Comparison of ENCODE assay signal across 26 mouse cellular contexts in the genomic region with DNA sequence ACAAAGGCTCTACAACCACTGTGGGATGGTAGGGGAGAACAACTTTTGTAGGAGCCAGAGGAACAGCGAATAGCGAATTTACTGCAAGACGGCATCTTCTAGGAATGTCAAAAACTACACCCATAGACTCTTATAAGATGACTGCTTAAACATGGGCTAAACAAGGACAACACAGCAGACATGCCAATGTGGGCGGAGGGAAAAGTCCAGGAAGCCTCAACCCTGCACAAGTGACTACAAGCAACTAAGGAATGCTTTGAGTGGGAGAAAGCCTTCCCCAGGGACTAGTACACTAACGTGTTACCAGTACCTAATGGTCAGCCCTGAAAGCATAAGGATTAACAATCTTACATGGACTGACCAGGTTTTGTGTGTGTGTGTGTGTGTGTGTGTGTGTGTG. TPM values are rescaled to one million over a fixed set of nuclear protein-coding genes. Genes with fewer than 3 reads are reported as not detected.
A peak's percentile ranks its signal among the peaks of the same experiment; 100 is the strongest.
DNase-seq lines count a peak whose midpoint lies in the region; ATAC-seq and TF ChIP-seq lines count a peak whose summit lies in the region.
"Had no signal": no experiment of that assay in that cellular context is flagged by ENCODE, and none has a peak within 500 bp of the region (broad histone marks: within the 10 kb centered on the region; RNA-seq: fewer than 3 reads in every experiment).

No protein-coding gene starts in this region.

- H3K36me3 ChIP-seq in heart, postnatal 0 days (replicated peaks; ENCODE audit: control insufficient read depth, insufficient read depth, low read length): no peaks in the 10 kb centered on the region
- H3K36me3 ChIP-seq in heart, embryonic 10.5 days: no peaks in the 10 kb centered on the region
- H3K36me3 ChIP-seq: embryonic facial prominence, embryonic 12.5 days; embryonic facial prominence, embryonic 15.5 days; forebrain, embryonic 12.5 days; forebrain, embryonic 15.5 days; heart, embryonic 13.5 days; hindbrain, embryonic 12.5 days; hindbrain, embryonic 15.5 days had no signal

- no peaks in the 10 kb centered on the region for H3K27me3 ChIP-seq in heart, postnatal 0 days (ENCODE audit: control insufficient read depth, insufficient read depth, low read length)
- no peaks in the 10 kb centered on the region for H3K27me3 ChIP-seq in heart, embryonic 10.5 days (ENCODE audit: insufficient read depth, poor library complexity, severe bottlenecking)
- H3K27me3 ChIP-seq: embryonic facial prominence, embryonic 12.5 days; embryonic facial prominence, embryonic 15.5 days; forebrain, embryonic 12.5 days; forebrain, embryonic 15.5 days; heart, embryonic 13.5 days; hindbrain, embryonic 12.5 days; hindbrain, embryonic 15.5 days had no signal

- TF ChIP-seq CTCF in heart, postnatal 0 days (IDR thresholded peaks at IDR 0.05; ENCODE audit: low read depth): no peak
- TF ChIP-seq CTCF in embryonic fibroblast, embryonic 13.5 days (IDR thresholded peaks at IDR 0.05; ENCODE audit: borderline replicate concordance, insufficient read depth, low read length): no peak

- no peak overlapping the region for H3K4me3 ChIP-seq in heart, postnatal 0 days (ENCODE audit: low read depth, low read length)
- no peak overlapping the region for H3K4me3 ChIP-seq in heart, embryonic 10.5 days
- no peak overlapping the region for H3K4me3 ChIP-seq in embryonic fibroblast, embryonic 13.5 days (ENCODE audit: insufficient read depth, low read length)
- H3K4me3 ChIP-seq: embryonic facial prominence, embryonic 12.5 days; embryonic facial prominence, embryonic 15.5 days; erythroblast, embryonic 14.5 days; forebrain, embryonic 12.5 days; forebrain, embryonic 15.5 days; heart, embryonic 13.5 days; hindbrain, embryonic 12.5 days; hindbrain, embryonic 15.5 days had no signal

- TF ChIP-seq EP300 in heart, postnatal 0 days (IDR thresholded peaks at IDR 0.05; ENCODE audit: low read depth): no peak

- H3K9ac ChIP-seq in heart, postnatal 0 days (replicated peaks; ENCODE audit: low read depth, low read length): no peak overlapping the region
- H3K9ac ChIP-seq: embryonic facial prominence, embryonic 12.5 days; embryonic facial prominence, embryonic 15.5 days; forebrain, embryonic 12.5 days; forebrain, embryonic 15.5 days; heart, embryonic 13.5 days; hindbrain, embryonic 12.5 days; hindbrain, embryonic 15.5 days had no signal

- H3K27ac ChIP-seq in heart, postnatal 0 days (ENCODE audit: low read depth): no peak overlapping the region
- H3K27ac ChIP-seq in heart, embryonic 10.5 days: no peak overlapping the region
- peak overlapping the region; percentile 62 for H3K27ac ChIP-seq in embryonic fibroblast, embryonic 13.5 days (ENCODE audit: insufficient read depth, low read length)
- H3K27ac ChIP-seq: embryonic facial prominence, embryonic 12.5 days; embryonic facial prominence, embryonic 15.5 days; forebrain, embryonic 12.5 days; forebrain, embryonic 15.5 days; heart, embryonic 13.5 days; hindbrain, embryonic 12.5 days; hindbrain, embryonic 15.5 days had no signal

- peak; percentile 51; the same call in 1 of the 2 replicates for ATAC-seq in heart, postnatal 0 days (ENCODE audit: insufficient read depth, low read depth)
- no peak for ATAC-seq in activated CD4-positive, CD25-positive, alpha-beta regulatory T cell, adult 4 months
- ATAC-seq: CD4-positive, CD25-positive, alpha-beta regulatory T cell, adult 4 months; forebrain, embryonic 15.5 days; intestine, postnatal 0 days had no signal

- H3K9me3 ChIP-seq in heart, postnatal 0 days (replicated peaks; ENCODE audit: control insufficient read depth, low read length): no peaks in the 10 kb centered on the region
- H3K9me3 ChIP-seq in heart, embryonic 10.5 days: no peaks in the 10 kb centered on the region
- H3K9me3 ChIP-seq: embryonic facial prominence, embryonic 12.5 days; embryonic facial prominence, embryonic 15.5 days; forebrain, embryonic 12.5 days; forebrain, embryonic 15.5 days; heart, embryonic 13.5 days; hindbrain, embryonic 12.5 days; hindbrain, embryonic 15.5 days had no signal

- DNase-seq in heart, postnatal 0 days (ENCODE audit: low spot score): no peak
- no peak for DNase-seq in heart, embryonic 10.5 days (ENCODE audit: low spot score)
- DNase-seq in lung, postnatal 10 days: peak; percentile 29
- no peak for DNase-seq in lung, postnatal 4 days
- DNase-seq: adrenal gland, adult 2 months; adrenal gland, postnatal 14 days; cerebellum, adult 11 months; cerebellum, adult 2 months; cerebellum, adult 9-11 months; cerebellum, postnatal 25 days; gastrocnemius, postnatal 10 days; heart, adult 11 months; kidney, adult 2 months had no signal

- H3K4me2 ChIP-seq in heart, postnatal 0 days (ENCODE audit: low read depth, low read length): no peak overlapping the region
- H3K4me2 ChIP-seq: embryonic facial prominence, embryonic 12.5 days; embryonic facial prominence, embryonic 15.5 days; forebrain, embryonic 12.5 days; forebrain, embryonic 15.5 days; heart, embryonic 13.5 days; hindbrain, embryonic 12.5 days; hindbrain, embryonic 15.5 days had no signal

- no peak for TF ChIP-seq POLR2A in embryonic fibroblast, embryonic 13.5 days (IDR thresholded peaks at IDR 0.05; ENCODE audit: low read depth, low read length)

- H3K4me1 ChIP-seq in heart, postnatal 0 days (ENCODE audit: control insufficient read depth, insufficient read depth): no peaks in the 10 kb centered on the region
- no peaks in the 10 kb centered on the region for H3K4me1 ChIP-seq in heart, embryonic 10.5 days
- H3K4me1 ChIP-seq in embryonic fibroblast, embryonic 13.5 days (ENCODE audit: control insufficient read depth, insufficient read depth, low read length): peaks cover 9% of the 10 kb centered on the region
- H3K4me1 ChIP-seq: embryonic facial prominence, embryonic 12.5 days; embryonic facial prominence, embryonic 15.5 days; forebrain, embryonic 12.5 days; forebrain, embryonic 15.5 days; heart, embryonic 13.5 days; hindbrain, embryonic 12.5 days; hindbrain, embryonic 15.5 days had no signal

- WGBS in heart, postnatal 0 days: 85% methylated on average over 5 of the region's 5 CpGs
- WGBS in heart, embryonic 10.5 days: 86% methylated on average over 5 of the region's 5 CpGs

RNA-seq across cellular contexts. Expression of a gene that starts 20.4 kb away (rescaled TPM):
- total RNA-seq in heart, postnatal 0 days (2014; rRNA removed; ENCODE audit: low replicate concordance): 62.6 and 68.1 TPM in 2 replicates
- polyA plus RNA-seq in heart, postnatal 0 days (2015; fragmentation: Nextera tagmentation; extraction: Ambion mirVana): 8.0 and 9.5 TPM in 2 replicates
- polyA plus RNA-seq in heart, embryonic 10.5 days (2016; fragmentation: Nextera tagmentation; extraction: Ambion mirVana): 37.8 and 47.0 TPM in 2 replicates
- polyA plus RNA-seq in embryonic fibroblast, embryonic 13.5 days (2011; ENCODE audit: insufficient read length, low read depth, missing spikeins): 2,892 and 6,250 TPM in 2 replicates
- polyA plus RNA-seq in activated CD4-positive, CD25-positive, alpha-beta regulatory T cell, adult 4 months (2017; shearing (Covaris generic)): not detected
- total RNA-seq: MEL had no signal

Comparison
In these comparisons a context has a peak if more than half of its experiments do, and no peak if none do; other contexts are left out.
1. RNA of a gene that starts 20.4 kb away (polyA plus RNA-seq): 2,892 to 6,250 TPM in embryonic fibroblast, embryonic 13.5 days; 37.8 to 47.0 TPM in heart, embryonic 10.5 days, 8.0 to 9.5 TPM in heart, postnatal 0 days and not detected in activated CD4-positive, CD25-positive, alpha-beta regulatory T cell, adult 4 months; every median in the first group is over 10 times any median in the second.